Mouse (Mus musculus) embryonic facial prominence, embryonic 11.5 days (tissue): ENCODE measurements around the gene Axl. TPM values are rescaled to one million over a fixed set of nuclear protein-coding genes. Genes with fewer than 3 reads are reported as not detected.
"Not testable (repeated sequence)": the region's sequence is repeated elsewhere in the genome, so short reads cannot be mapped to it uniquely, and the experiment has no call there.

Experiments used
- ATAC-seq: fragments of 200-750 bp; cut with Nextera tagmentation; replicated peaks from 2 replicates; pipeline ENCODE4 v1.8.0; 2017; ENCODE audit warnings: low read depth; ENCODE audit not compliant: insufficient number of reproducible peaks, low FRiP score, low TSS enrichment
- DNase-seq: peaks from one replicate; pipeline ENCODE4 v3.0.0-alpha.2; 2015; ENCODE audit warnings: low spot score
- H3K27ac ChIP-seq: fragments of 300-500 bp; sonication (generic); replicated peaks from 2 replicates; pipeline ENCODE4 v1.5.1; 2014; ENCODE audit warnings: mild to moderate bottlenecking, low read depth, low read length, control low read depth
- H3K27me3 ChIP-seq: fragments of 300-500 bp; sonication (generic); 2 replicates; pipeline ENCODE4 v1.6.1; 2014; ENCODE audit warnings: mild to moderate bottlenecking, low read length, moderate library complexity, mixed read lengths; ENCODE audit not compliant: control insufficient read depth, insufficient read depth
- H3K36me3 ChIP-seq: fragments of 300-500 bp; sonication (generic); replicated peaks from 2 replicates; pipeline ENCODE4 v1.6.1; 2014; ENCODE audit warnings: low read depth, mild to moderate bottlenecking, low read length, moderate library complexity, mixed read lengths; ENCODE audit not compliant: control insufficient read depth, insufficient read depth
- H3K4me1 ChIP-seq: fragments of 300-500 bp; sonication (generic); 2 replicates; pipeline ENCODE4 v1.6.1; 2014; ENCODE audit warnings: low read length, mixed read lengths; ENCODE audit not compliant: control insufficient read depth, insufficient read depth
- H3K4me2 ChIP-seq: fragments of 300-500 bp; sonication (generic); 2 replicates; pipeline ENCODE4 v1.6.1; 2014; ENCODE audit warnings: low read depth, mild to moderate bottlenecking, control low read depth, low read length, moderate library complexity
- H3K4me3 ChIP-seq: fragments of 300-500 bp; sonication (generic); 2 replicates; pipeline ENCODE4 v1.5.1; 2014; ENCODE audit warnings: low read depth, low read length, control low read depth
- H3K9ac ChIP-seq: fragments of 300-500 bp; sonication (generic); replicated peaks from 2 replicates; pipeline ENCODE4 v1.6.1; 2014; ENCODE audit warnings: mild to moderate bottlenecking, control low read depth, low read length
- H3K9me3 ChIP-seq: fragments of 300-500 bp; sonication (generic); replicated peaks from 2 replicates; pipeline ENCODE4 v1.6.1; 2016; ENCODE audit warnings: mild to moderate bottlenecking, low read length, inconsistent platforms, mixed read lengths; ENCODE audit not compliant: control insufficient read depth
- WGBS: fragments of 180-500 bp; shearing (Covaris S2); extraction: QIAGEN DNeasy Blood & Tissue Kit; methylation state at CpG from one replicate; pipeline ENCODE4 v1.1.7; 2014; 5-methylcytosine and 5-hydroxymethylcytosine counted together
- polyA plus RNA-seq: library from polyadenylated mRNA; unstranded; fragments of >200 nt; fragmentation: Nextera tagmentation; extraction: Ambion mirVana; gene quantifications from 2 replicates; pipeline ENCODE4 v1.2.1, GENCODE M21; 2014

Axl gene
- polyA plus RNA-seq, 1 experiment from 2014 or later, result 36.4 TPM

DNA sequence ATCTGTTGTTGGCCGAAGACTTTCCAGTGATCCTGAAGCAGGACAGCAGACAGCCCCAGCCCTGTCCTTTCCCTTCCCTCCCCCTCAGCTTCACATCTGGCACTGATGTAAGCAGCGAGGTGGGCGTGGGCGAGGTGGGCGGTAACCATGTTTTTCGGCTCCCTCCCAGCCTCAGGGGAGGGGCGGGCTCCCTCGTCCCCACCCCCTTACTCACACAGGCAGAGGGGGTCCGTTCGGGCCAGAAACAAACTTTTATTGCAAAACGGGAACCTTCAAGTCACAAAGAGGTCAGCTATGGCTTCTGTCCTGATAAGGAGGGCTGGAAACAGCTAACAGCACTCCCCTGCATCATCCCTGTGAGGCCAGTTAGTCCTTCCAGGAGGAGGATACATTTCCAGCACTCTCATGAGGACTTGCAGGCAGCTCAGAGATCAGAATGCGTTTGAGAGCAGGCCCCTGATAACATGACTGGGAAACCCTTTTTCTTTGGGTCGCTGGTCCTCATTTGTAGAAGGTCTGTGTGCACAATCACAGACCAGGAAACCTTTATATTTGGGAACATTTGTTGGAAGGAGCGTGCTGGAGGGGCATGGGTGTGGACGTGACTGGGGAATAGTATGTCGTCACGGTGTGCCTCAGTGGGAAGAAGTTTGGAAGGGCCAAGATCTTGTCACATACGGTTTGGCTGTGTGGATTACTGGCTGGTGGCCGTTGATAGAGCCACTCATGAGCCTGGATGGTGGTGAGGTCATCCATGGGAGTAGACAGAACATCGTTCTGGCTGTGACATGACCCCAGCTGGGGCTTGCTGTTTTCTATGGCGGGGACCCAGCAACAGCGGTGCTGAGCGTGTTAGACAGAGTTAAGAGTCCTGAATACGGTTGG lies 14.0 kb upstream of the Axl start:
- 27% methylated on average over 24 of the region's 24 CpGs for WGBS
- H3K9ac ChIP-seq, result peak overlapping the region; percentile 29; the same call in 1 of the 2 replicates
- ATAC-seq, result peak; percentile 53
- H3K4me3 ChIP-seq, result peak overlapping the region; percentile 13
- H3K4me2 ChIP-seq, result peak overlapping the region; percentile 29; the same call in 1 of the 2 replicates
- no peaks in the 10 kb centered on the region for H3K36me3 ChIP-seq
- no peaks in the 10 kb centered on the region; the same call in 1 of the 2 replicates for H3K9me3 ChIP-seq
- DNase-seq, result peak; percentile 86
- H3K27me3 ChIP-seq, result no peaks in the 10 kb centered on the region
- peak overlapping the region; percentile 11; the same call in 1 of the 2 replicates for H3K27ac ChIP-seq
- 0 out of 2 replicates have a peak, but pooled peaks cover 2% of the 10 kb centered on the region for H3K4me1 ChIP-seq

DNA sequence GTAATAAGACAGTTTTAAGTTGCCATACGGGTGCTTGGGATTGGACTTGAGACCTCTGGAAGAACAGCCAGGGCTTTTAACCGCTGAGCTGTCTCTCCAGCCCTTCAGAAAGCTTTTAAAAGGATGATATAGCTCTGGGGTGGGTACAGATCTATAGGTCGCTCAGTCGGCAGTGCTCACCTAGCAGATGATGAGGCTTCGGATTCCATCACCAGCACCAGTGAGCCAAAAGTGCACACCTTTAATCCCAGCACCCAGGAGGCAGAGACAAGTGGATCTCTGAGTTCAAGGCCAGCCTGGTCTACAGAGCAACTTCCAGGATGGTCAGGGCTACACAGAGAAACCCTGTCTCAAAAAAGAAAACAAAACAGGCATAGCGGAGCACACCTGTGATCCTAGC lies 12.5 kb upstream of the Axl start:
- Histone ChIP-seq H3K4me1 (0 out of 2 replicates have a peak, but pooled peaks cover 2% of the 10 kb centered on the region), H3K27ac (no peak overlapping the region), H3K27me3 (no peaks in the 10 kb centered on the region), H3K36me3 (no peaks in the 10 kb centered on the region), H3K4me2 (no peak overlapping the region), H3K4me3 (no peak overlapping the region), H3K9me3 (no peaks in the 10 kb centered on the region; the same call in 1 of the 2 replicates), H3K9ac (no peak overlapping the region)
- DNase-seq (no peak), ATAC-seq (no peak)
- whole genome bisulfite sequencing, result 90% methylated on average over 6 of the region's 6 CpGs

DNA sequence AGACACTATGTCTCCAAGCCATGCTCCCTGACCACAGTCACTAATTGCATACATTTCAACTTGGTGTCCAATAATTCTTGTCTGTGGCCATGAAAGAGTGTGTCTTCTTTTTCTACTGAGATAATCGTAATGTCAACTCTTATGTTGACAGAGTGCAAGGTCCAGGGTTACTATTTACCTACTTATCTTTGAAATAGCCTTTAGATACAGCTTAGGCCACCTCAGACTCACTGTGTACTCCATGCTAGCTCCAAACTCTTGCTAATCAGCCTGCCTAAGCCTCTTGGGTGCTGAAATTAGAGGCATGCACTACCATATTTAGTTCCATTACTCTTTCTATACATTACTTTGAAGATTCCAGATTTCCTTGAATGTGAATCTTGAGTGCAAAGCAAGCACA lies 10.9 kb upstream of the Axl start:
- ATAC-seq (no peak), DNase-seq (no peak)
- H3K9me3 ChIP-seq, result no peaks in the 10 kb centered on the region; the same call in 1 of the 2 replicates
- WGBS, result 94% methylated on average over 1 of the region's 1 CpGs
- H3K9ac ChIP-seq, result no peak overlapping the region
- no peak overlapping the region for H3K4me3 ChIP-seq
- H3K27ac ChIP-seq, result no peak overlapping the region
- no peaks in the 10 kb centered on the region for H3K27me3 ChIP-seq
- no peak overlapping the region for H3K4me2 ChIP-seq
- H3K36me3 ChIP-seq, result no peaks in the 10 kb centered on the region
- no peaks in the 10 kb centered on the region for H3K4me1 ChIP-seq

DNA sequence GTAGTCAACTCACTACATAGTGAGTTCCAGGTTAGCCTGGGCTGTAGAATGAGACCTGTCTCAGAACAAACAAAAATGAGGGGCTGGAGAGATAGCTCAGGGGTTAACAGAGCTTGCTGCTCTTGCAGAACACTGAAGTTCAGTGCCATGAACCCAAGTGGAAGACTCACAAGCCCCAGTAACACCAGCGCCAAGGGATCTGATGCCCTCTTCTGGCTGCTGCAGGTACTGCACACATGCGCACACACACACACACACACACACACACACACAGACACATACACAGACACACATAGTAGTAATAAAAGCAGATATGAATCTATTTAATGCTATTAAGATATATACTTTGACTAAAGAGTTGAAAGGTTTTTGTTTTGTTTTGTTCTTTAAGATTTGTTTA lies 10.0 kb upstream of the Axl start:
- H3K4me1 ChIP-seq, result no peaks in the 10 kb centered on the region
- no peak overlapping the region for H3K9ac ChIP-seq
- H3K9me3 ChIP-seq, result no peaks in the 10 kb centered on the region; the same call in 1 of the 2 replicates
- DNase-seq (no peak), ATAC-seq (no peak)
- no peak overlapping the region for H3K27ac ChIP-seq
- no peaks in the 10 kb centered on the region for H3K27me3 ChIP-seq
- H3K4me3 ChIP-seq, result no peak overlapping the region
- WGBS, result 87% methylated on average over 2 of the region's 2 CpGs
- H3K36me3 ChIP-seq, result no peaks in the 10 kb centered on the region
- H3K4me2 ChIP-seq, result no peak overlapping the region

DNA sequence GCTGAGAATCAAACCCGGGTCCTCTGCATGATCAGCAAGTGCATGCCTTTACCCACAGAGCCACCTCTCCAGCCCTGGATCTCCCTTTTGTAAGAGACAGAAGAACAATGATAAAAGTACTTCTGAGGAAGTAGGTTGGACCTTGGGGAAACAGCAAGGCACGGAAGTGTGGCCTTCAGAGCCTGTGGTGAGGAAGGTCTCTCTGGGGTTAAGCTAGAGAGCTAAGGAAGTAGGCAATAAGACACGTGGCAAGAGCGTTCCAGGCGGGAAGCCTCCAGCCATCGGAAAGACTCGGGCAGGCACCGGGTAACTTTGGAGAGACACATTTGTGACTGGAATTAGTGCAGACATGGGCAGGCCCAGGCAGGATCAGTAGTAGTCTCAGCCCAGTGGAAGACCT lies 6.3 kb upstream of the Axl start:
- 84% methylated on average over 8 of the region's 8 CpGs for WGBS
- Histone ChIP-seq H3K4me2 (no peak overlapping the region), H3K27ac (no peak overlapping the region), H3K4me1 (no peaks in the 10 kb centered on the region), H3K9me3 (no peaks in the 10 kb centered on the region; the same call in 1 of the 2 replicates), H3K27me3 (no peaks in the 10 kb centered on the region), H3K4me3 (no peak overlapping the region), H3K9ac (no peak overlapping the region), H3K36me3 (no peaks in the 10 kb centered on the region)
- ATAC-seq (no peak), DNase-seq (no peak)

DNA sequence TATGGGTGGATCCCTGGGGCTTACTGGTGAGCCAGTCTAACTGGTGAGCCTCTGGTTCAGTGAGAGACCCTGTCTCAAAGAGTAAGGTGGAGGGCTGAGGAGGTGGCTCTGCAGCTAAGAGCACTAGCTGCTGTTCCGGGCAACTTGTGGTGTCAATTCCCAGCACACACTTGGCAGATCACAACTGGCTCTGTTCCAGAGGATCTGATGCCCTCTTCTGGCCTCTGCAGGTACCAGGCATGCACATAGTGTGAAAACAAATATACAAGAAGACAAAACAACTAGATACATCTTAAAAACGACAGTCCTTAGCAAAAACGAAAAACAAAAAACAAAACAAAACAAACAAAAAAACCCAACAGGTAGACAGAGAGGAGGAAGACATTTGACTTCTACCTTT lies 5.2 kb upstream of the Axl start:
- Histone ChIP-seq H3K4me2 (no peak overlapping the region), H3K27ac (no peak overlapping the region), H3K4me1 (no peaks in the 10 kb centered on the region; the same call in 1 of the 2 replicates), H3K9me3 (no peaks in the 10 kb centered on the region; the same call in 1 of the 2 replicates), H3K27me3 (no peaks in the 10 kb centered on the region), H3K9ac (no peak overlapping the region), H3K4me3 (no peak overlapping the region), H3K36me3 (no peaks in the 10 kb centered on the region)
- DNase-seq (no peak), ATAC-seq (no peak)
- WGBS, result 51% methylated on average over 3 of the region's 3 CpGs

DNA sequence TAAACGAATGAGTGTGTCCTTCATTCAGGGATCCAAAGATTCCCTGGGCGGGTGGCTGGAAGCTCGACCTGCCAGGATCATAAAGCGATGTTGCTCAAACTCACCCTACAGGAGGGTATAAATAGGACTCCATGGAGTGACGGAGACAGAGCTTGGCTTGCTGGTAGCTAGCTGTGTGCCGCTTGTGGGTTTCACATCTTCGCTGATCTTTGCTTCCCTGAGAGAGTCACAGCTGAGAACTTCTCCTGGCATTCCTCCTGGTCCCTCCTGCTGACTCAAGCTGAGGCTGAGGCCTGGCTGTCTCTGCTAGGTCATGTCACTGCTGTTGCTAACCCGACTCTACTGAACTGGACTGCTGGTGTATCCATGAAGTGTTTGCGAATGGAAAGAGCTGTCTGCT lies 4.5 kb upstream of the Axl start:
- DNase-seq, result not testable (repeated sequence)

DNA sequence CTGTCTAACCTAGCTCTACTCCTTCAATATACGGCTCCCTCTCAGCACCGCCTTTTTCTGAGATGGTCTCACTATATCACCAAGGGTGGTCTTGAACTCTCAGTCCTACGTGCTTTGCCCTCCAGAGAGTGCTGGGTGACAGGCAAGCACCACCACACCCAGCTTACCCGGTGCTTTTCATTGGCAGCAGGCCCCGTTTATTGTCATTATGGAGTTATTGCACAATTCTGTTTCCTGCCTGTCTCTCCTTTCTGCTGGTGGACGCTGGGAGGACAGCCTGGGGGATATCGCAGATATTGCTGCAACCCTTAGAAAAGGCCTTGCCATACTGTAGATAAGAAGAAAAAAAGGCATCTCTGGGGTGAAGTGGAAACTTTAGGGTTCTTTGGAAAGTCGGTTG lies 2.1 kb upstream of the Axl start:
- H3K4me3 ChIP-seq, result no peak overlapping the region
- WGBS, result 80% methylated on average over 8 of the region's 8 CpGs
- no peak overlapping the region for H3K27ac ChIP-seq
- H3K27me3 ChIP-seq, result no peaks in the 10 kb centered on the region
- DNase-seq (no peak), ATAC-seq (no peak)
- no peaks in the 10 kb centered on the region for H3K9me3 ChIP-seq
- no peaks in the 10 kb centered on the region for H3K36me3 ChIP-seq
- no peak overlapping the region for H3K9ac ChIP-seq
- H3K4me1 ChIP-seq, result peaks cover 7% of the 10 kb centered on the region
- no peak overlapping the region for H3K4me2 ChIP-seq

More for the DNA sequence above, 4.5 kb upstream of the Axl start:
- H3K27me3 ChIP-seq, H3K4me3 ChIP-seq, H3K9me3 ChIP-seq, H3K9ac ChIP-seq, ATAC-seq, H3K4me1 ChIP-seq, H3K36me3 ChIP-seq, H3K27ac ChIP-seq, H3K4me2 ChIP-seq: not testable (repeated sequence)
- WGBS, result 73% methylated on average over 9 of the region's 9 CpGs
